Mouse (Mus musculus) adrenal gland, postnatal 14 days (tissue): ENCODE results near the gene Ovol1. TPM values are rescaled to one million over a fixed set of nuclear protein-coding genes. Genes with fewer than 3 reads are reported as not detected.

Experiments used
- DNase-seq: peaks from one replicate; pipeline ENCODE4 v3.0.0; 2021; ENCODE audit warnings: mixed read lengths
- total RNA-seq: library from RNA; stranded (reverse); gene quantifications from 2 replicates; pipeline ENCODE4 v1.2.3, GENCODE M21; 2021

Gene Ovol1
- total RNA-seq, 1 experiment from 2014 or later: not detected

DNA sequence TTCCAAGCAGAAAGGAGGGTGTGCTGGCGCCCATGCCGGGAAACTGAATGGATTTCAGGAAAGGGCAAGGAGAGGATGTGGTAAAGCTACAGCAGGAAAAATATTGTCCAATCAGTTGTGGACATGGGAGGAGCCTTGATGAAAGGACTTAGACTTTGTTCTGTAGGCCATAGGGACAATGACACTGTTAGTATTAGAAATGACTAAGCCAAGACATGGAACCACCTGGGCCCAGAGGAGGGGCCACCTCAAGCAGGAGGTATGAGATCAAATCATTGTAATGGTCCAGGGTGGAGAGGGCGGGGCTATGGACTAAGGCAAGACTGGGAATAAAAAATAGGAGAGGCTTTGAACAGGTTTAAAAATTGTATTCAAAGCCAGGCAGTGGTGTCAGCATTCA, 41.7 kb downstream of the Ovol1 start:
- no peak for DNase-seq

GRCm38 (mm10) chr19:5516906-5517505, 43.4 kb downstream of the Ovol1 start:
- no peak for DNase-seq

DNA sequence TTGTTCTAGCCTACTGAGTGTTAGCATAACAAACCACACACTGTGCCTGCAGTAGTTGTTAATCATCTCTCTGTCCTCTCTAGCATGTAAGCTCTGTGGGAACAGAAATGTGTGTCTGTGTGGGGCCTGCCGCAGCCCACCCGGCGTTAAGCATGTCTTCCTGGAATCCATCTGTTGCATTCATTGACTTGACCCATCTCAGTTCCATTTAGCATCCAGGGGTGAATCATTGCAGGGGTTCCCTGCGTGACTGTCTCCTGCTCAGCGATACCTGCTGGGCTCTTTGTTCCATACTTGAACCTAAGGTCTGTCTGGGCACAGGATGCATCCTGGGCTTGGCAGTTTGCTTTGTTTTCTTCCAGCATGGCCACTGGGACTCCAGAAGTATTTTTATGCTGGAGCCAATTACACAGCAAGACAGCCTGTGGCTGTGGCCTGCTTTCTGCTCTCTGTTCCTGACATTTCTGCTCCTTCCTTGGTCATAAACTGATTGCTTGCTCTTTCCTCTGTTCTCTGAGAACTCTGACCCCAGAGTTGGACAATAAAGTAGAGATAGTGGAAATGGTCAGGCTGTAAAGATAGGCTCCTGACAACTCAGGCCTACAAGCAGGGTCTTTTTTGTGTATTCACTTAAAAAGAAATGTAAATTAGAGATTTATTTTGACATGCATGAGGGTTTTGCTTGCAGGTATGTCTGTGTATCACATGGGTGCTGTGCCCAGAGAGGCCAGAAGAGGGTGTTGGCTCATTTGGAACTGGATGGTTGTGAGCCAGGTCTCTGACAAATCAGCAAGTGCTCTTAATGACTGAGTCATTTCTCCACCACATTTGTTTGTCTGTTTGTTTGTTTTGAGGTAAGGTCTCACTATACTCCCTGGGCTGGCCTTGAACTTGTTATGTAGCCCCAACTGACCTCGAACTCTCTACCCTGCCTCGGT, 44.3 kb downstream of the Ovol1 start:
- DNase-seq: no peak

DNA sequence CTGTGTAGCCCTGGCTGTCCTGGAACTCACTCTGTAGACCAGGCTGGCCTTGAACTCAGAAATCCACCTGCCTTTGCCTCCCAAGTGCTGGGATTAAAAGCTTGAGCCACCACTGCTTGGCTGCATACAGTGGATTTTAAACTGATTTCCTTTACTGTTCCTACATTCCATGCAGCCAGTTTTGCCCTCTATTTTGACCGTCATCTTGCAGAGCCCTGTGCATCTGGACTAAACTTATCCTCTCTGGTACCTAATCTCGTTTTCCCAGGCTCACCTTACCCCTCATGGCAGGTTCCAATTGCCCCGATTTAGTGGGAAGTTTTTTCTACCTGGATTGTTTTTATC, 47.5 kb downstream of the Ovol1 start:
- DNase-seq: no peak

- no peak for DNase-seq
Measured at GRCm38 (mm10) chr19:5512091-5513004, 48.1 kb downstream of the Ovol1 start.

DNA sequence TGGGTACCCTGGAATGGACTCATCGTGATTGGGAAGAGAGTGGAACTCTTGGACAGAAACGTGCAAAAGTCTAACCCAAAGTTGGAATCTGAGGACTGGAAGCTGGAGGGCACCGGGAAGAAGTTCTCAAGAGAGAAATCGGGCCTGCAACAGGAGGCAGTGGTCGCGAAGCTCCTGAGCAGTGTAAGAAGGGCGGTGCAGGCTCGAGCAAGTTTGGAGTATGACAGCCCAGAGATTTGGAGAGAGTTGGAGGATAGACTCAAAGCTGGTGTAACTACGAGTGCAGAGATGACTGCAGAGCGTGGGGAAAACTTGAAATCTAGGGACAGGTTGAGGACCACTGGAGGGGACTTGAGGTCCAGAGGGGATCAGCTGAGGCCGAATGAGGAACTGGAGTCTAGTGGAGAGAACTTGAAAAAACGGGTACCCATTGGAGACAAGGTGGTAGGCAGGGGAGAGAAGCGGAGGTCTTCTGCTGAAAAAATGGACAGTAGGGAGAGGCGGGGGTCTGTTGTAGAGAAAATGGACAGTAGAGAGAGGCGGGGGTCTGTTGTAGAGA, 49.3 kb downstream of the Ovol1 start:
- no peak for DNase-seq

- DNase-seq: peak; percentile 98
Measured at GRCm38 (mm10) chr19:5510031-5511026, 50.1 kb downstream of the Ovol1 start, which contains the start of gene Snx32. Gene Snx32 (minus strand): TSS chr19:5510538.

DNA sequence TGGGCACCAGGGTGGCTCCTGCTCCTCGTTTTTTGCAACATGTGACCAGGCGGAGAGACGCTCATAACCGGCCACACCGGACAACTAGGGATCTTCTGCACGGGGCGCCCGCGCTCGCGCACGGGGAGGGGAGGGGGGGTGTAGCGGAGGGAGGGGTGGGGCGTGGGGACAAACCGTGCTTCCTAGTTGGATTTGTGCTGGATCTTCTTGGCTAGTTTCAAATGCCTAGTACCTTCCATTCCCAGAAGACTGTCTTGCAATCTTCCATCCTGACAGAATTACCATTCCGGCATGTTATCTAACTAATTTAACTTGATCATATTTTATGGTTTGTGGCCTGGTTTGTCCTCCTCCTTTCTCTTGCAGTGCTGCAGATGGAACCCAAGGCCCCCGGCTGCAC, 56.8 kb downstream of the Ovol1 start, which contains the start of gene 1700020D05Rik:
TSS of gene 1700020D05Rik (minus strand) at position 101 of the 400 bp plus-strand sequence.
- DNase-seq: no peak

DNA sequence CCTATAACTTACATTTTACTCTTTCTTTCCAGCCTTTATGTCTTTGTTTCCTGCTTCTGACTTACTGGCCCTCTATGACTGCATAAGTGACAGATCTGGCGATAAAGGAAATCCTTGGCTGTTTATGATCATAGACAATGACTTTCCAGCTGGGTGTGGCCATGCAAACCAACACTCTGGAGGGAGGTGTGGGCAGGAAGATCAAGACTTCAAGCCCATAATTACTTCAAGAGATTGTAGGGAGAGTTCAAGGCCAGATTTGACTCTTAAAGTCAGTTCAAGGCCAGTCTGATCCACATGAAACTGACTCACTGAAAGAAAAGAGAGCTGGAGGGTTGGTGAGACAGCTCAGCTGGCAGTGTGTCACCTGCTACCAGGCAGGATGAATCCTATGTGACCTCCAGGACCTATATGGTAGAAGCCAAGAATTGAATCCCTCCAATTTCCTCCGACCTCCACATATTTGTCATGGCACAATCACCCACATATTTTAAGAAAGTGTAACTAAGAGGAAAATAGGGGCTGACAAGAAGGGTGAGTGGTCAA, 60.0 kb downstream of the Ovol1 start:
- peak; percentile 47 for DNase-seq

Other genes with a start within 250 kb of the Ovol1 start
- gene Catsper1, start 224.9 kb downstream of the Ovol1 start, total RNA-seq: not detected in 2 replicates
- 1.3 and 2.8 TPM in 2 replicates for gene Cst6, start 211.1 kb downstream of the Ovol1 start, total RNA-seq
- gene Eif1ad, start 193.9 kb downstream of the Ovol1 start, total RNA-seq: 29.0 and 29.9 TPM in 2 replicates
- gene Banf1, start 193.5 kb downstream of the Ovol1 start, total RNA-seq: 144 and 153 TPM in 2 replicates
- 73.0 and 75.7 TPM in 2 replicates for gene Sart1, start 171.9 kb downstream of the Ovol1 start, total RNA-seq
- gene Tsga10ip, start 158.1 kb downstream of the Ovol1 start, total RNA-seq: not detected in 2 replicates
- 210 and 236 TPM in 2 replicates for gene Drap1, start 135.7 kb downstream of the Ovol1 start, total RNA-seq
- gene AI837181, start 135.5 kb downstream of the Ovol1 start, total RNA-seq: 36.8 and 45.1 TPM in 2 replicates
- gene Fosl1, start 113.1 kb downstream of the Ovol1 start, total RNA-seq: 0.98 and 1.1 TPM in 2 replicates
- 8.8 and 11.2 TPM in 2 replicates for gene Ccdc85b, start 102.8 kb downstream of the Ovol1 start, total RNA-seq
- gene Fibp, start 100.0 kb downstream of the Ovol1 start, total RNA-seq: 70.8 and 92.6 TPM in 2 replicates
- 0.85 and 4.2 TPM in 2 replicates for gene Ctsw, start 92.1 kb downstream of the Ovol1 start, total RNA-seq
- gene Efemp2, start 86.7 kb downstream of the Ovol1 start, total RNA-seq: 42.5 and 45.9 TPM in 2 replicates
- 22.3 and 28.6 TPM in 2 replicates for gene Mus81, start 72.2 kb downstream of the Ovol1 start, total RNA-seq
- 640 and 706 TPM in 2 replicates for gene Cfl1, start 70.2 kb downstream of the Ovol1 start, total RNA-seq
- gene 1700020D05Rik, start 56.9 kb downstream of the Ovol1 start, total RNA-seq: 1.0 and 2.2 TPM in 2 replicates
- 10.4 and 11.8 TPM in 2 replicates for gene Snx32, start 50.1 kb downstream of the Ovol1 start, total RNA-seq
- gene Ap5b1, start 7.4 kb upstream of the Ovol1 start, total RNA-seq: 7.3 and 8.0 TPM in 2 replicates
- gene Rnaseh2c, start 41.2 kb upstream of the Ovol1 start, total RNA-seq: 106 and 113 TPM in 2 replicates
- gene Kat5, start 49.6 kb upstream of the Ovol1 start, total RNA-seq: 54.8 and 62.0 TPM in 2 replicates
- gene Rela, start 76.8 kb upstream of the Ovol1 start, total RNA-seq: 60.7 and 65.1 TPM in 2 replicates
- 56.4 and 64.0 TPM in 2 replicates for gene Sipa1, start 103.1 kb upstream of the Ovol1 start, total RNA-seq
- 50.4 and 51.2 TPM in 2 replicates for gene Map3k11, start 128.1 kb upstream of the Ovol1 start, total RNA-seq
- 75.1 and 78.4 TPM in 2 replicates for gene Pcnx3, start 128.3 kb upstream of the Ovol1 start, total RNA-seq
- gene Kcnk7, start 143.7 kb upstream of the Ovol1 start, total RNA-seq: not detected in 2 replicates
- gene Ehbp1l1, start 165.7 kb upstream of the Ovol1 start, total RNA-seq: 29.1 and 29.3 TPM in 2 replicates
- 41.3 and 50.4 TPM in 2 replicates for gene Fam89b, start 169.0 kb upstream of the Ovol1 start, total RNA-seq
- 212 and 214 TPM in 2 replicates for gene Ltbp3, start 180.3 kb upstream of the Ovol1 start, total RNA-seq
- gene Scyl1, start 210.8 kb upstream of the Ovol1 start, total RNA-seq: 87.4 and 92.1 TPM in 2 replicates